Mouse (Mus musculus) MEL-GATA-1-ER (cell line): Measurements from ENCODE around the gene Gpr107.

ENCODE experiments used
- DNase-seq: peaks from one replicate; pipeline ENCODE4 v3.0.0-alpha.2; 2012; ENCODE audit warnings: low read depth; ENCODE audit errors: extremely low read depth

The Gpr107 gene

GRCm38 (mm10) chr2:31194356-31195021 is 42.4 kb downstream of the Gpr107 start:
- no peak for DNase-seq

GRCm38 (mm10) chr2:31198621-31199020 is 46.5 kb downstream of the Gpr107 start:
- DNase-seq = no peak

GRCm38 (mm10) chr2:31200051-31200450 is 47.9 kb downstream of the Gpr107 start:
- no peak for DNase-seq

GRCm38 (mm10) chr2:31201851-31202250 is 49.7 kb downstream of the Gpr107 start:
- DNase-seq = no peak

GRCm38 (mm10) chr2:31202357-31202756 is 50.2 kb downstream of the Gpr107 start:
- no peak for DNase-seq

- DNase-seq = no peak
Observed at GRCm38 (mm10) chr2:31202956-31203355, 50.8 kb downstream of the Gpr107 start.

- DNase-seq = no peak
Observed at GRCm38 (mm10) chr2:31204677-31205076, 52.6 kb downstream of the Gpr107 start.

- no peak for DNase-seq
Observed at GRCm38 (mm10) chr2:31206211-31206610, 54.1 kb downstream of the Gpr107 start.

GRCm38 (mm10) chr2:31206882-31207281 is 54.8 kb downstream of the Gpr107 start:
- no peak for DNase-seq

GRCm38 (mm10) chr2:31208544-31209142 is 56.5 kb downstream of the Gpr107 start:
- DNase-seq = no peak

- DNase-seq = no peak
Observed at GRCm38 (mm10) chr2:31209525-31209924, 57.4 kb downstream of the Gpr107 start.

- no peak for DNase-seq
Observed at GRCm38 (mm10) chr2:31210144-31210847, 58.2 kb downstream of the Gpr107 start.

GRCm38 (mm10) chr2:31211204-31211603 is 59.1 kb downstream of the Gpr107 start:
- no peak for DNase-seq

- no peak for DNase-seq
Observed at GRCm38 (mm10) chr2:31214211-31214796, 62.2 kb downstream of the Gpr107 start.

- DNase-seq = no peak
Observed at GRCm38 (mm10) chr2:31218611-31219010, 66.5 kb downstream of the Gpr107 start.

GRCm38 (mm10) chr2:31219470-31219869 is 67.4 kb downstream of the Gpr107 start:
- no peak for DNase-seq

GRCm38 (mm10) chr2:31220844-31221243 is 68.7 kb downstream of the Gpr107 start:
- no peak for DNase-seq

- no peak for DNase-seq
Observed at GRCm38 (mm10) chr2:31221582-31221981, 69.5 kb downstream of the Gpr107 start.

- DNase-seq = no peak
Observed at GRCm38 (mm10) chr2:31228768-31229311, 76.7 kb downstream of the Gpr107 start.

- peak; percentile 88 for DNase-seq
Observed at GRCm38 (mm10) chr2:31239203-31239696, 87.1 kb downstream of the Gpr107 start.

GRCm38 (mm10) chr2:31239833-31240232 is 87.7 kb downstream of the Gpr107 start:
- no peak for DNase-seq

- no peak for DNase-seq
Observed at GRCm38 (mm10) chr2:31241639-31242038, 89.5 kb downstream of the Gpr107 start.
